Comparison of ENCODE assay signal across 24 mouse cellular contexts in the genomic region with DNA sequence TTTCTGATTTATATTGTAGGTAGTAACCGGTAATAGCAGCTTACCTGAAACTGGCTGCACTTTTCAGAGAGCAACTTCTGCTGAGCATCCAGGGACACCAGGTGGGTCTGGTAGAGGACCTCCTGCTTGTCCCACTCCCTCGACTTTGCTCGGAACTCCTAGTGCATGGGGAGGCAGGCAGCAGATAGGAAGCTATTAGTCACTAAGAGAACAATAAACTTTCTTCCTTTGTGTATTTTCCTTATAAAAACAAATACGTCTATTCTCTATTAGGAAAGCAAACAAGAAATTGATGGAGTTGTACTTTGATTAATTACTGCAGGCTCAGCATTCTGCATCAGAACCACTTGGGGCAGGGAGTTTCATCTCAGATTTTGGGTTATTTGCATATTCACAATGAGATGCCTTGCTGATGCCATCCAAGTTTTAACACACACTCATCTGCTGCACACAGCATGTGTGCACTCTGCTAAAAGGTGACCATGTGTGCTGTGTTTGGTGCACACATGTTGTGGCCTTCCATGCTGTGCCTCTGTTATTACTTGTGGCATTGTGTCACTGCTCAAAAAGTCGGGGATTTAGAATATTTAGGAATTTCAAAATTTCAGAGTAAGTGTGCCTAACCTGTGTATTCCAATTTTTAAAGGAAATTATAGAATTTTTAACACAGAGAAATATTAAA. TPM values are rescaled to one million over a fixed set of nuclear protein-coding genes. Genes with fewer than 3 reads are reported as not detected.
A peak's percentile ranks its signal among the peaks of the same experiment; 100 is the strongest.
DNase-seq lines count a peak whose midpoint lies in the region; ATAC-seq and TF ChIP-seq lines count a peak whose summit lies in the region.
"Had no signal": no experiment of that assay in that cellular context is flagged by ENCODE, and none has a peak within 500 bp of the region (broad histone marks: within the 10 kb centered on the region; RNA-seq: fewer than 3 reads in every experiment).

No protein-coding gene starts in this region.

- no peaks in the 10 kb centered on the region for H3K27me3 ChIP-seq in forebrain, postnatal 0 days (ENCODE audit: insufficient read depth, low read length)
- no peaks in the 10 kb centered on the region for H3K27me3 ChIP-seq in forebrain, embryonic 15.5 days
- H3K27me3 ChIP-seq in heart, postnatal 0 days (ENCODE audit: control insufficient read depth, insufficient read depth, low read length): no peaks in the 10 kb centered on the region
- no peaks in the 10 kb centered on the region for H3K27me3 ChIP-seq in midbrain, postnatal 0 days (ENCODE audit: insufficient read depth, low read length)
- H3K27me3 ChIP-seq in midbrain, embryonic 13.5 days: no peaks in the 10 kb centered on the region
- H3K27me3 ChIP-seq: hindbrain, embryonic 15.5 days; intestine, embryonic 15.5 days; stomach, embryonic 15.5 days had no signal

- ATAC-seq in forebrain, postnatal 0 days: peak; percentile 59
- no peak for ATAC-seq in forebrain, embryonic 15.5 days (replicated peaks)
- no peak for ATAC-seq in heart, postnatal 0 days (ENCODE audit: insufficient read depth, low read depth)
- no peak for ATAC-seq in midbrain, postnatal 0 days (ENCODE audit: low FRiP score)
- ATAC-seq in midbrain, embryonic 13.5 days: no peak

- no peak overlapping the region for H3K4me2 ChIP-seq in forebrain, postnatal 0 days (ENCODE audit: low read depth)
- no peak overlapping the region for H3K4me2 ChIP-seq in forebrain, embryonic 15.5 days (replicated peaks)
- no peak overlapping the region for H3K4me2 ChIP-seq in heart, postnatal 0 days (ENCODE audit: low read depth, low read length)
- no peak overlapping the region for H3K4me2 ChIP-seq in midbrain, postnatal 0 days (ENCODE audit: low read depth, low read length, poor library complexity, severe bottlenecking)
- no peak overlapping the region for H3K4me2 ChIP-seq in midbrain, embryonic 13.5 days (replicated peaks)
- H3K4me2 ChIP-seq: heart, embryonic 11.5 days; hindbrain, embryonic 15.5 days; intestine, embryonic 15.5 days; liver, embryonic 11.5 days; lung, embryonic 14.5 days; stomach, embryonic 15.5 days had no signal

- intact Hi-C loops in heart, postnatal 10 days (cut with DNase I): no loop called here

- H3K36me3 ChIP-seq in forebrain, postnatal 0 days (ENCODE audit: insufficient read depth): no peaks in the 10 kb centered on the region
- H3K36me3 ChIP-seq in forebrain, embryonic 15.5 days: no peaks in the 10 kb centered on the region
- H3K36me3 ChIP-seq in heart, postnatal 0 days (replicated peaks; ENCODE audit: control insufficient read depth, insufficient read depth, low read length): no peaks in the 10 kb centered on the region
- H3K36me3 ChIP-seq in midbrain, postnatal 0 days (ENCODE audit: insufficient read depth, low read length): no peaks in the 10 kb centered on the region
- no peaks in the 10 kb centered on the region for H3K36me3 ChIP-seq in midbrain, embryonic 13.5 days
- H3K36me3 ChIP-seq: embryonic facial prominence, embryonic 10.5 days; hindbrain, embryonic 15.5 days; intestine, embryonic 15.5 days; limb, embryonic 10.5 days; stomach, embryonic 15.5 days had no signal

- no peak overlapping the region for H3K27ac ChIP-seq in forebrain, postnatal 0 days (ENCODE audit: low read depth, low read length)
- H3K27ac ChIP-seq in forebrain, embryonic 15.5 days (replicated peaks): no peak overlapping the region
- H3K27ac ChIP-seq in heart, postnatal 0 days (ENCODE audit: low read depth): peak overlapping the region; percentile 13; the same call in 1 of the 2 replicates
- no peak overlapping the region for H3K27ac ChIP-seq in layer of hippocampus, adult 2 months
- no peak overlapping the region for H3K27ac ChIP-seq in midbrain, postnatal 0 days (ENCODE audit: low read depth, low read length)
- no peak overlapping the region for H3K27ac ChIP-seq in midbrain, embryonic 13.5 days
- H3K27ac ChIP-seq: embryonic facial prominence, embryonic 10.5 days; hindbrain, embryonic 15.5 days; intestine, embryonic 15.5 days; limb, embryonic 10.5 days; macrophage; stomach, embryonic 15.5 days had no signal

- no peak for TF ChIP-seq CTCF in forebrain, postnatal 0 days (IDR thresholded peaks at IDR 0.05; ENCODE audit: low read depth)
- no peak for TF ChIP-seq CTCF in heart, postnatal 0 days (IDR thresholded peaks at IDR 0.05; ENCODE audit: low read depth)
- 0 out of 2 replicates have a peak, but pooled peaks have one; percentile 11 for TF ChIP-seq CTCF in layer of hippocampus, adult 2 months (conservative IDR thresholded peaks at IDR 0.05)
- no peak for TF ChIP-seq CTCF in midbrain, postnatal 0 days (IDR thresholded peaks at IDR 0.05)

- H3K9ac ChIP-seq in forebrain, postnatal 0 days: no peak overlapping the region
- H3K9ac ChIP-seq in forebrain, embryonic 15.5 days (replicated peaks): no peak overlapping the region
- no peak overlapping the region for H3K9ac ChIP-seq in heart, postnatal 0 days (replicated peaks; ENCODE audit: low read depth, low read length)
- no peak overlapping the region for H3K9ac ChIP-seq in midbrain, postnatal 0 days (replicated peaks; ENCODE audit: low read length, poor library complexity, severe bottlenecking)
- no peak overlapping the region for H3K9ac ChIP-seq in midbrain, embryonic 13.5 days (replicated peaks)
- H3K9ac ChIP-seq: hindbrain, embryonic 15.5 days; intestine, embryonic 15.5 days; lung, embryonic 14.5 days; stomach, embryonic 15.5 days had no signal

- H3K4me3 ChIP-seq in forebrain, postnatal 0 days (ENCODE audit: low read depth, low read length): no peak overlapping the region
- H3K4me3 ChIP-seq in forebrain, embryonic 15.5 days: no peak overlapping the region
- no peak overlapping the region for H3K4me3 ChIP-seq in heart, postnatal 0 days (ENCODE audit: low read depth, low read length)
- no peak overlapping the region for H3K4me3 ChIP-seq in layer of hippocampus, adult 2 months
- H3K4me3 ChIP-seq in midbrain, postnatal 0 days (ENCODE audit: low read depth, low read length): no peak overlapping the region
- no peak overlapping the region for H3K4me3 ChIP-seq in midbrain, embryonic 13.5 days (replicated peaks)
- H3K4me3 ChIP-seq: embryonic facial prominence, embryonic 10.5 days; hindbrain, embryonic 15.5 days; intestine, embryonic 15.5 days; limb, embryonic 10.5 days; stomach, embryonic 15.5 days had no signal

- DNase-seq in forebrain, postnatal 0 days: no peak
- DNase-seq in heart, postnatal 0 days (ENCODE audit: low spot score): no peak
- DNase-seq in heart, postnatal 10 days: no peak
- DNase-seq in layer of hippocampus, adult 2 months (ENCODE audit: low spot score in 2 of 2): no peak
- no peak for DNase-seq in layer of hippocampus, postnatal 10 days (ENCODE audit: low spot score in 2 of 2)
- peak; percentile 3 for DNase-seq in midbrain, postnatal 0 days (ENCODE audit: low spot score)
- DNase-seq: adrenal gland, postnatal 36 days; cerebellum, adult 11-12 months; gastrocnemius, postnatal 36 days; thymus, postnatal 25 days had no signal

- H3K9me3 ChIP-seq in forebrain, postnatal 0 days (ENCODE audit: low read length): no peaks in the 10 kb centered on the region
- H3K9me3 ChIP-seq in forebrain, embryonic 15.5 days: no peaks in the 10 kb centered on the region
- H3K9me3 ChIP-seq in heart, postnatal 0 days (replicated peaks; ENCODE audit: control insufficient read depth, low read length): no peaks in the 10 kb centered on the region
- no peaks in the 10 kb centered on the region for H3K9me3 ChIP-seq in midbrain, postnatal 0 days (ENCODE audit: low read length)
- H3K9me3 ChIP-seq in midbrain, embryonic 13.5 days: no peaks in the 10 kb centered on the region
- H3K9me3 ChIP-seq: embryonic facial prominence, embryonic 10.5 days; hindbrain, embryonic 15.5 days; intestine, embryonic 15.5 days; limb, embryonic 10.5 days; stomach, embryonic 15.5 days had no signal

- 65% methylated on average over 5 of the region's 5 CpGs for WGBS in forebrain, postnatal 0 days
- WGBS in forebrain, embryonic 15.5 days: 75% methylated on average over 5 of the region's 5 CpGs
- 59% methylated on average over 5 of the region's 5 CpGs for WGBS in heart, postnatal 0 days
- 72% methylated on average over 5 of the region's 5 CpGs for WGBS in midbrain, postnatal 0 days
- WGBS in midbrain, embryonic 13.5 days: 86% methylated on average over 5 of the region's 5 CpGs

- H3K4me1 ChIP-seq in forebrain, postnatal 0 days (ENCODE audit: insufficient read depth): no peaks in the 10 kb centered on the region
- no peaks in the 10 kb centered on the region for H3K4me1 ChIP-seq in forebrain, embryonic 15.5 days
- H3K4me1 ChIP-seq in heart, postnatal 0 days (ENCODE audit: control insufficient read depth, insufficient read depth): no peaks in the 10 kb centered on the region
- no peaks in the 10 kb centered on the region for H3K4me1 ChIP-seq in midbrain, postnatal 0 days (ENCODE audit: insufficient read depth, low read length)
- no peaks in the 10 kb centered on the region for H3K4me1 ChIP-seq in midbrain, embryonic 13.5 days (replicated peaks)
- H3K4me1 ChIP-seq: embryonic facial prominence, embryonic 10.5 days; intestine, embryonic 15.5 days; limb, embryonic 10.5 days; stomach, embryonic 15.5 days had no signal

- no peak for TF ChIP-seq EP300 in heart, postnatal 0 days (IDR thresholded peaks at IDR 0.05; ENCODE audit: low read depth)

RNA-seq across cellular contexts. Expression of gene Deup1, which starts 26.7 kb away (rescaled TPM):
- total RNA-seq in forebrain, postnatal 0 days (2014; rRNA removed): 4.7 and 9.8 TPM in 2 replicates
- 3.2 and 4.8 TPM in 2 replicates for polyA plus RNA-seq in forebrain, postnatal 0 days (2015; fragmentation: Nextera tagmentation; extraction: Ambion mirVana)
- polyA plus RNA-seq in forebrain, embryonic 15.5 days (2015; fragmentation: Nextera tagmentation; extraction: Ambion mirVana): 1.6 and 1.9 TPM in 2 replicates
- total RNA-seq in heart, postnatal 0 days (2014; rRNA removed; ENCODE audit: low replicate concordance): 0.15 TPM in 1 of 2 replicates, not detected in the other
- 0.15 and 0.37 TPM in 2 replicates for polyA plus RNA-seq in heart, postnatal 0 days (2015; fragmentation: Nextera tagmentation; extraction: Ambion mirVana)
- under 1 TPM; 0.12 to 0.32 TPM for total RNA-seq in heart, postnatal 10 days (2021)
- under 1 TPM; 0.61 to 1.00 TPM for total RNA-seq in layer of hippocampus, adult 2 months (2021)
- total RNA-seq in layer of hippocampus, postnatal 10 days (2021): 1 to 10 TPM; 1.6 to 1.8 TPM
- 1.3 and 2.4 TPM in 2 replicates for total RNA-seq in midbrain, postnatal 0 days (2014; rRNA removed)
- polyA plus RNA-seq in midbrain, postnatal 0 days (2015; fragmentation: Nextera tagmentation; extraction: Ambion mirVana): 2.5 and 2.7 TPM in 2 replicates
- polyA plus RNA-seq in midbrain, embryonic 13.5 days (2015; fragmentation: Nextera tagmentation; extraction: Ambion mirVana): 0.96 and 1.0 TPM in 2 replicates
- total RNA-seq: gastrocnemius, postnatal 36 days; hematopoietic stem cell, adult 5-6 weeks; monocyte, adult 5-6 weeks; neutrophil, adult 5-6 weeks had no signal
- polyA plus RNA-seq: macrophage had no signal
